Mouse (Mus musculus): ENCODE measurements at regions not wholly inside any gene's neighbourhood (a gene's known extent, or its start where the extent isn't known, plus 50 kb on each side); places are given as distances from the start of the nearest gene placed in this dataset.
A peak's percentile ranks its signal among the peaks of the same experiment; 100 is the strongest.
"Not testable (repeated sequence)": the region's sequence is repeated elsewhere in the genome, so short reads cannot be mapped to it uniquely, and the experiment has no call there.

DNA sequence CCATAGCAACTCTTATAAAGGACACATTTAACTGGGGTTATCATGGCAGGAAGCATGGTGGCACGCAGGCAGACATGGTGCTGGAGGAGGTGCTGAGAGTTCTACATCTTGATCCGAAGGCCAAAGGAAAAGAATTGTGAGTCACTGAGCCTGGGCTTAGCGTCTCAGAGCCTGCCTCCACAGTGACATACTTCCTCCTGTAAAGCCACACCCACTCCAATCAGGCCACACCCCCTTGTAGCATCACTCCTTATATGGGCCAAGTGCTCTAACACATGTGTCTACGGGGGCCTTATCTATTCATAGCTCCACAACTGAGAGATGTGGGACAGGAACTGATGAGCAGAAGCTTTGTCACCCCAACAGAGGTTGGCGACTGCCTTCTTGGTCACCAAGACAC, 191.1 kb upstream of the Serp2 start:
- no peak for DNase-seq

DNA sequence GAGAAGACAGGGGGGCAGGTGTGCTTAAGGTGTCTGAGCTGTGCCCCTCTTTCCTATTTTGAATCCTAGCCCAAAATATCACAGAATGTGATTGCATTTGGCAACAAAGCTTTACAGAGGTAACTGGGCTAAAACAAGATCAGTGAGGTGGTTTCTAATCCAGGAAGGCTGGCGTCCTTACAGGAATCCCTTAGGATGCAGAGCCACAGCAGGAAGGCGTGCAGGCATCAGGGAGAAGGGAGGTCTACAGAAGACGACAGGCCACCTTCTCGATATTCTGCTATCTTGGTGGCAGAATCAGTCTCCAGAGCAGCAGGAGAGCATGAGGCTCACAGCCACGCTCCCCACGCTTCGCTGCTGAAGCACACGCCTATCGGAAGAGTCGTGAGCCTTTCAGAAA, 189.6 kb upstream of the Serp2 start:
- DNase-seq, result no peak

DNA sequence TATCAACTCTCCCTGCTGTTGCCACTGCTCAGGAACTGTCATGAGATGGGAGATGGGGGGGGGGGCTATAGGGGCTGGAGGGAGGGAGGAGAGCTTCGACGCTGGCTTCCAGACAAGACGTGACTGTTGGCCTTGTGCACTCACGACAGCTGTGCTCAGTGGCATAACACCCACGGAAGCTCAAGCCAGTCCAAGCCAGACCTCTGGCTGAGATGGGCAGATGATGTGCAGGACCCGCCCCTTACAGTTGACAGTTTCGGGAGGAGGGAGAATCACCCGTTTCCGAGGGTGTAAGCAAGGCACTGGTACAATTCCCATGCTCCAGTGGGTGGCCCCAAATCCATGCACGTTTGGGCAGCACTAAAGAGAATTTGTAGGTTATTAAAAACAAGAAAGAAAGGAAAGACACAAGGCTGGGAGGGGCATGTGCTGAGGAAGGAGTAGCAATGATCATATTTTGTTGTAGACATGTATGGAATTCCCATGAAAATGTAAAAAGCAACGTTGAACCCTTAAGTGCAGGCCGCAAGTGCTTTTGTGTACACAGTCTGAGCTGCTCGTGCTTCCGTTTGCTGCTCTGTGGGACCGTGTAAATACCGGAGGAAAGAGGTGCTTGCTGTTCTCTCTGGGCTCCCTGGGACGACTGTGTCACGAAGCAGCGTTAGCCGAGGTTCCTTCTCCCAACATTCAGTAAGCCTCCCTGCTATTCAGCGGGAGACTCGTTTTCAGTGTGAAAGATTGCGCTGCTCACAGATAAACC, 188.2 kb upstream of the Serp2 start:
- no peak for DNase-seq

DNA sequence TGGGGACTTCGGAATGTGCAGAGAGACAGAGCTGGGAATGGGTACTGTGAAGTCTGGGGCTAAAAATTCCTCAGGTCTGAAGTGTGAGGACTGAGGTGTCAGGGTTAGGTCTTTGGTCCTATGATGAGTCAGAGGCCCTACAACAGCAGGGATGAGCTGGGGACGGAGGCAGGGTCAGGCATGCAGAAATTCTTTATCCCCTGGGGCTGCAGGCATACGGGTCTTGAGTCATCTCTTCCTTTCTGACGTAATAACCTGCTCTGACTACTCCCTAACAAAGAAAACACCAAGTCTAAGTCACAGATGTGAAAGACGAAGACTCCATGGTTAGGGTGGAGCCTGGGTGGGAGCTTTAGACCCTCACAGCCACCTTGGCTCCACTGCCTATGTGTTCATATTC, 185.6 kb upstream of the Serp2 start:
- DNase-seq, result no peak

DNA sequence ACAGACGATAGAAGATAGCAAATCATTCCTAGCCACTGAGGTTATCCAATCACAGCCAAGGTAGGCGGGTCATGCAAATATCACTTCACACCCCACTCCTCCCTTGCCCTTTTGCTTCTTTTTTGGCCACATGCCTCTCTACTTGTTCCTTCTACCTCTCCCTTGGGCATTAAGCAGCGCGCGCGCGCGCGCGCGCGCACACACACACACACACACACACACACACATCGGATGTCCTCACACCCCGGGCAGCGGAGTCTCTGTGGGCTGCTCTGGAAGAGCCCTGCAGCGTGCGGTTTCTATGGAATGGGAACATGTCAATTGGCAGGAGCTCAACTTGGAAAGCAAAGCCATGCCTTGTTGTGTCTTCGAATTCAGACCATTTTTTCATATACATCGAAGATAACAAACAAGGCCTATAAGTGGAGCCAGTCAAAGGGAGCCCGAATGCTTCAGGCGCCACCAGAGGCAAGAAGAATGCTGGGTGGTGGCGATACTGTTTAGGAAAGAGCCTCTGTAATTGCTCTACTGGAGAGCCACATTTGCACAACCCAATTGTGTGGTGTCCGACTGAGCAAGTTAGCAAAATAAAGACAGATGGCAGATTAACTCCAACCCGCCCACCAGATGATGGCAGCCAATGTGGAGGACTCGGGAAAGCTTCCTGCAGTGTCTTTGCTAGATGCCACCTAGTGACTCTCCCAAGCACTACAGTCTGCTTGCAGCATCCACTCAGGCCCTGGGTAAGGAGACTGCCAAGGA, 183.3 kb upstream of the Serp2 start:
- DNase-seq, result peak; percentile 53 to 69

GRCm38 (mm10) chr14:76735997-76736396, 179.3 kb upstream of the Serp2 start:
- no peak for DNase-seq

DNA sequence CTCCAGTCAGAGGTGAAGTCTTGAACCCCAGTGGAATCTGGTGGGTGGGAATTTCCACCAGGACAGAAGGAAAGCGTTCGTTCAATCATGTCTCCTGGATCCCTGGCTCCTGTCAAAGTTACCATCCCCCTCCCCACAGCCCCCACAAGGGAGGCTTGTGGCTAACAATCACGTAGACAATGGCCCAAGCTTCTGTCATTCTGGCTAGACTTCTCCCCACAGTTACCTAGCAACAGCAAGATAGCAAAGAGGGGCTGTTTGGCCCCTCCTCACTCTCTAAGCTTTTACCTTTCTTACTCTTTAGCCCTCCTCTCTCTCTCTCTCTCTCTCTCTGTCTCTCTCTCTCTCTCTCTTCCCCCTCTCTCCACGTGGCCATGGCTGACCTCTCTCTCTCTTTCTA, 178.4 kb upstream of the Serp2 start:
- DNase-seq, result no peak

DNA sequence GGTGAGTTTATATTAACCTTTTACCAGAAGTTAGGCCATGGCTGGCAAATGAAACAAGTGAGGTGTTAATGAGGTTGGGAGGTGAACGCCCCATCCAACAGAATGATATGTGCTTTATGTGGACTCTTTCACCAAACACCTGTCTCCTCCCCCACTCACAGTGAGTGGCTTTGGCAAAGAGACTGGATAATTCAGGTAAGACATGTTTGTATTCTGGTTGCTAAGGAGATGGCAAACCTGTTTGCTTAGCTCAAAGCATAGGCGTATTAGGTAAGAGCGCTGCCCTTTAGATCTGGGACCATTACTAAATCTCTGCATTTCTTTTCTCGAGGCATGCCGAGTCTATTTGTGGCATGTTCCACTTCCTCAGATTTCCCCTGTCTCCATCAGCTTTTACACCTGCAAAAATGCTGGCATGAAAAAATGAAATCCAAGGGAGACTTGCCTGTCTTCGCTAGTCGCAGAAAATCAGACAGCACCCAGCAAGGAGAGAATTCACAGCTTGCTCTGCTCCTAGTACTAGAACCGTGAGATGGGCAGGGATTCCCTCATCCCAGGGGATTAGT, 176.7 kb upstream of the Serp2 start:
- DNase-seq, result no peak

- DNase-seq, result no peak
Observed at GRCm38 (mm10) chr14:76731096-76731986, 174.7 kb upstream of the Serp2 start.

GRCm38 (mm10) chr14:76725844-76726243, 169.2 kb upstream of the Serp2 start:
- DNase-seq, result no peak

DNA sequence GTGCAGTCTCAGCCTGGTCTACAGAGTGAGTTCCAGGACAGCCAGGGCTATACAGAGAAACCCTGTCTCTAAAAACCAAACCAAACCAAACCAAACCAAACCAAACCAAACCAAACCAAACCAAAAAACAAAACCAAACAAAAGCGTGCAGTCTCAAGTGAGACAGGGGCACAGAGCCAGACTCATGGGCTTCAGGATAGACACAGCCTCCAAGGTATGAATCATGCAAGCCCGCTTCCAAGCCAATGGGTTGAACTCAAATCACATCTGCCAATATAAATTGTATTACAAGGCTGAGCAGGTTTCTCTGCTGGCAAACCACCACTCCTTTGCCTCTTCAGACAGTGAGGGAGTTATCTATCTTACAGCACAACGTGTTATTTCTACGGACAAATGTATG, 168.5 kb upstream of the Serp2 start:
- DNase-seq, result not testable (repeated sequence)

GRCm38 (mm10) chr14:76724826-76725225, 168.1 kb upstream of the Serp2 start:
- DNase-seq, result no peak

DNA sequence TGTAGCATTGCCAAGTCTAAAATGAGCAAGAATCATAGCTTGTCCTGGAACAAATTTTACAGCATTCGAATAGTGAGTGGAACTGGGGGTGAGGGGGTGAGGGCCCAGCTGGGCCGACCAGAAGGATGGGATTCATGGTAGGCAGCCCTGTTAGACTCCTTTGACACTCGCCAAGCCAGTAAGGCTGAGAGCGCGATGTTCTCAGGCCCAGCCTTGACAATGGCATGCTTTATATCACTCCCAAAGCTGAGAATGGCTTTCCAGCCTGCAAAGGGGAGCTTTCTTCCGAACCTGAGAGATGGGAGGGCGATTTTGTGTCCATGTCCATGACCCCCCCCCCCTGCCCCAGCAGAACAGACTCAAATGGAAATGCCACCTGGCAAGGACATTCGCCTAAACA, 167.7 kb upstream of the Serp2 start:
- DNase-seq, result no peak

- no peak for DNase-seq
Observed at GRCm38 (mm10) chr14:76723551-76723950, 166.9 kb upstream of the Serp2 start.

GRCm38 (mm10) chr14:76722297-76722696, 165.6 kb upstream of the Serp2 start:
- DNase-seq, result no peak

- peak in 1 of 2 experiments; percentile 32 for DNase-seq
Observed at GRCm38 (mm10) chr14:76721751-76722150, 165.1 kb upstream of the Serp2 start.

GRCm38 (mm10) chr14:76717081-76717480, 160.4 kb upstream of the Serp2 start:
- DNase-seq, result no peak

- DNase-seq, result peak; percentile 53 to 62
Observed at GRCm38 (mm10) chr14:76714727-76715126, 158.0 kb upstream of the Serp2 start.

GRCm38 (mm10) chr14:76713946-76714345, 157.3 kb upstream of the Serp2 start:
- DNase-seq, result no peak

DNA sequence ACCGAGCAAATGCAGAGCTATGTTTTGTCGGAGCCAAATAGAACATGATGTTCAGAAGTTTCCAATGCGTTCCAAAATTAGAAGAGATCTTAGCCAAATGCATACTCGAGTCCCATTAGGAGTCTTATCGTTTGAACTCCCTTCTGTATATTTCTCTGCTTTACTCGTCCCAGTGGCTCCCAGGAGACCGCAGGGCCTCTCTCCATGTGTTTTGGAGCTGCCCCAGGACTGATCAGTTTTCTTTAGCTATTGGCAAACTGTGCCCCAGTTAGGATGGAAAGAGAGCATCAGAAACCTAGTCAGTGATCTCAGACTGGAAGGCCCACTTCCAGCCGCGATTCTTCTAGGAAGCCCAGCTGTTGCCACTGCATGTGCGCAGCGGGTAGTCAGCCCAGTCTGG, 152.0 kb upstream of the Serp2 start:
- DNase-seq, result no peak

DNA sequence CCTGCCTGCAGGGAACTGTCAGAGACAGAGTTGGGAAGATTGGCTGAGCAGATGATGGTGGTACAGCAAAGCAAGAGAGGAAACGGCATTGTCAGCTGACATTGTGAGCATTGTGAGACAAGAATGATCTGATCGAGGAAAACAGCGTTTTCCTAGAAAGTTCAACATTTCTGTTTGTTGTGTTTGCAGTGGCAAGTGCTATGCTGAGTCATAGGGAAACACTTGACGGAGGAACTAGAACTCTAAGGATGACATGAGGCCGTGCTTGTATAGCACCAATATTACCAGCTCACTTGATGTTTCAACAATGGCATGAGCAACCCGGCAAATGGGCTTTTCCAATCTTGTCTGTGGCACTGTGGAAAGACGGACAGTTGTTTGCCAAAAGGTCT, 146.7 kb upstream of the Serp2 start:
- no peak for DNase-seq

DNA sequence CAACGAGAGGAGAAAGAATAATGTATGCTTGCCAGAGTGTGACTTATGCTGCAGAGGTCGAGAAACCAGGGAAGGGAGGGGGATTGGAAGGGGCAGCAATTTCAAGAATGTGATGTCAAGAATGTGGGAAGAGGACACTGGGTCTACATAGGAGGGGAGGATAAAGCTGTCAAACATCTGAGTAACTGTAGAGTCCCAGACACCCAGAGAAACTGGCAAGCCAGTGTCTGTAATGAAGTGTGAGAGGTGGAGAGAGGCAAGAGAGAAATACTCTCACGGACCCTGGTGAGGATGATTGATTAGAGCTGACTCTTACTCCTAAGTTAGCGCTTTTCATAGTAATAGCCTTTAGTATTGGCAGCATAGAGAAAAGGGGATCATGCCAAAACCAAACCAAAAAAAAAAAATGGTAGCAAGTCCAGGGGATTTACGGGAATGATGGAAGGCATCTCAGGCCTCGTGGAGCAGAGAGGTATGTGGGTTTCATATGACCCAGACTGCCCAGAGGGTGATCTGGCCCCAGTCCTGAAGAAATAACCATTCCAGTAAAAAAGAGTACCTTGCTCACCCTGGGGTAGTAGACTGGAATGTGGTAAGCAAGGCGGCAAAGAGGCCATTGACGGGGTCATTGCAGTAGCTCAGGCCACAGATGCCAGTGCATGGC, 146.2 kb upstream of the Serp2 start:
- DNase-seq, result no peak

Data from kidney, postnatal 4 days (tissue).